Mouse (Mus musculus): ENCODE data around the gene Vipr1.
A peak's percentile ranks its signal among the peaks of the same experiment; 100 is the strongest.

- TF ChIP-seq CTCF (IDR thresholded peaks at IDR 0.05; ENCODE audit: low read depth, low read length) (peak; percentile 53), POLR2A (IDR thresholded peaks at IDR 0.05; ENCODE audit: extremely low read depth, insufficient read depth, low read length) (no peak)
Measured at GRCm38 (mm10) chr9:121669348-121669791, 26.9 kb downstream of the Vipr1 start.

All from liver, adult 2 months (tissue).